Mouse (Mus musculus) retina, postnatal 7 days (tissue): ENCODE results near the gene Bcl11b.

Experiments
- DNase-seq: peaks from one replicate; pipeline ENCODE4 v3.0.0-alpha.2; 2012; ENCODE audit warnings: low read depth, low spot score

The Bcl11b gene

DNA sequence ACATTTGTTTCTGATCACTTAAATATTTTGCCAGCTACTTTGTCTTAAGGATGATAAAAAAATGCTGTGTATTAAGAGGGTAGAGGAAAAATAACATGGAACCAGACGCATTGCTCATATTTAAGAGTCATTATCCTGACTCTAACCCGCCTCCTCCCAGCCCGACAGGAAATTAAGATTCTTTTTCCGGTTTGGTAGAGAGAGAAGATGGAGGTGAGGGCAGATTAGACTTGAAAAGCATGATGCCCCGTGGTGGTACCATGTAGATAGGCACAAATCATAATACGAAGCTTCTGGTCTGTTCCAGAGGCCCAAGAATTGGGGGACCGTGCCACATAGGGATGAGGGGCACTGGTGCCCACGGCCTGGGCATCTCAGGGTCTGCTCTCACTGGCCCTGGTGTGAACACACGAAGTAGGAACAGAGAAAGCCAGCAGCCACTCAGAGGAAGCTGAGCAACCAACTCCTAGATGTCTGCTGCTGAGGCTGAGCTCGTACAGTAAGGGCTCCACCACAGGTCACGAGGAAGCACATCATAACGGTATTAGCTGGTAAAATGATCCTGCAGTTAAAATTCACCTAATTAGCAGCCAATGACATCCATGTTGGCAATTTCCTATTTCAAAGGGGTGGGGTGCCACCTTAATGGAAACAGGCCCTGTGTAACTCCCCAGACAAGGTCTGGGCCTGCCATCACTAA is 32.2 kb downstream of the Bcl11b start:
- DNase-seq = no peak

DNA sequence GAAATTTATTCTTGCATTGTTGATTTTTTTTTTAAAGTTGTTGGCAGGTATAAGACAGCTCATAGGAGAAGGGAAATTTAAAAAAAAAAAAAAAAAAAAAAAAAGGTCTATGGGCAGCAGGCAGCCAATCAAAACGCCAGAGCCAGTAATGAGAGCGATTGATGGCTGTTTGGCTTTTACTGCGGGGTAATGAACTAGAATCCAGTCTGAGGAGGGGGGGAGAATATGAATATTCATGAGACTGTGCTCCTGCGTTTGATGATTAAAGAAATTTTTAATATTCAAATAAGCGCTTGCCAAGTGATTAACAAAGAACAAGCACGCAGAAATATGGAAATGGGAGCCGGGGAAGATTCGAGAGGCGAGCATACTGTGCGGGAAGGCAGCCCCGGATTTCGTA is 32.8 kb downstream of the Bcl11b start:
- DNase-seq = no peak

DNA sequence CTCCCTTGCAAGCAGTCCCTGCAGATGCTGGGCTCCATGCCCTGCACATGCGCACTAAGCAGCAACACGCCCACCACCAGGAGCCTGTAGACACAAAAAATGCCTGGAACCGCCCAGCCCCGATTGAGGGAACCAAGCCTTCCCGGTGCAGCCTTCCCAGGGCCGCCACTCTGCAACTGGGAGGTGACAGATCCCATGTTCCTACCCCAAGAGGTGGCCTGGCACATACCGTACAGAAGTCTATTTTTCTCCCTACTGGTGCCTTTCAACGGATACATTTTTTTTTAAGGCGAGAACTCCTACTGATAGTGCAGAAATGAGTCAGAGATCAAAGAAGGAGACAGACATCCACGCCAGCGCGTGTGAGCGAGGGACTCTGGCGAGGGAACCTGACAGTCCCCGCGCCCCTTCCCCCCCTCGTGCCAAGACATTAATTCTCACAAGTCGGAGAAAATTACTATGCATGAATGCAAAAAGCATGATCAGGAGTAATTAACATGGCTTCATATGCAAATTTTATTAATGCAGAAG is 33.5 kb downstream of the Bcl11b start:
- no peak for DNase-seq

DNA sequence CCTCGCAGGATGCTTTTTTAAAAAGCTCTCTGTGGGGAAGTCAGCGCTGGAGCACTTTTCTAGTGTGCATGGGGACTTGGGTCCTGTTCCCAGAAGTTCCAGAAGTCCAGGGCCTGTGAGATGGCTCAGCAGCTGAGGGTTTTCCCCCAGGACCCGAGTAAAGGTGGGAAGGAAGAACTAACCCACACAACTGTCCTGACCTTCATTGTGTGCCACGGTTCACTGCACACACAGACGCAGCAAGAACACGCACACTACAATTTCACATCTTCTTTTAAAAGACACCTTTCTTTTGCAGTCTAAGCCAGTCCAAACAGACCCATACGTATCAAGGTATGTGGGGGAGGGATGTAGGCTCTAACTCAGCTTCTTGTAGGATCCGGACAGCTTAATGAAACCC is 34.3 kb downstream of the Bcl11b start:
- DNase-seq = no peak

GRCm38 (mm10) chr12:107968331-107968730 is 35.1 kb downstream of the Bcl11b start:
- DNase-seq = no peak

GRCm38 (mm10) chr12:107967026-107967425 is 36.4 kb downstream of the Bcl11b start:
- no peak for DNase-seq

DNA sequence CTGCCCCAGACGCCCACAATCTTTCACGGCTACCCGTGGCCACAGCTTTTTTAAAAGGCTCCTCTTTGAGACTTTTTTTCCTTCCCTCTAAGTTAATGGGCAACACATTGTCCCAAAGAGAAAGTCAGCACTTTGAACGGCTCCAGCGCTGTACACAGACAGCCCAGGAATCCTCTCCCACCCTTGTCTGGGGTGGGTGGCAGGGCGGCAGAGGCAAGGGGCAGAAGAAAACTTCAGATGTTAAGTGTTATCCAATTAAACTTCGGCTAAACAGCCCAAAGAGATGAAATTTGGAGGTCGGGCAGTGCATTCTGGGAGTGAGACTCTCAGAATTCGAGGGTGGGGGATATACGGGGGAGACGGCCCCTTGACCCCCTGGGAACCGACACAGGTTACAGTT is 38.3 kb downstream of the Bcl11b start:
- DNase-seq = no peak

DNA sequence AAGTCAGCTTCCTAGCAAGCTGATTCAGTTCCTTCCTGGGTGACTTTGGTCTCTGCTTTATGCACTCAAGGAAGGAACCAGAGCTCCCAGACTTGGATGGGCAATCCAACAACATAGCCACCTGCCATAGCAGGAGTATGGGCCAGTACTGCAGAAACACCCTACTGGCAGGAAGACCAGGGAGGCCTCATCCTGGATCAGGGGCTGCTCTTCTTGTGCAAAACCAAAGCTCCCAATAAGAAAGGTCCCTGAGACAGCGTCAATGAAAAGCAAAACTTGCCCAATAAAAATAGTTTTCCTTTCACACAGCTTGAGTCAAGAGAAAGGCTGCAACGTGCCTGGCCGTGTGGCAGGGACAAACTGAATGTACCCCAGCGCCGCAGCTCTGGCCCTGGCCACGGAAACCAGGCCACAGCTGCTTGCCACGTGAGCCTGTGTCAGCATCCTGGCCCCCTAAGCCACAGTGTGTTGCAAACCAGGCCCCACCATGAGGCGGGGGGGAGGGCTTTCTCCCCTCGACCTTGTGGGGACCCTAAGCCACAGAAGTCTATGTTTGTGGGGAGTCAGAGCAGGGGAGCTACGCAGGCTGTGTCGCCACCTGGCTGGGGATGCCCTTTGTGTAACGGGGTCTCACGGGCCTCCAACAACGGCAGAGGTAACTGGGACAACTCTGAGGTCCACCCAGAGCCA is 38.9 kb downstream of the Bcl11b start:
- no peak for DNase-seq

DNA sequence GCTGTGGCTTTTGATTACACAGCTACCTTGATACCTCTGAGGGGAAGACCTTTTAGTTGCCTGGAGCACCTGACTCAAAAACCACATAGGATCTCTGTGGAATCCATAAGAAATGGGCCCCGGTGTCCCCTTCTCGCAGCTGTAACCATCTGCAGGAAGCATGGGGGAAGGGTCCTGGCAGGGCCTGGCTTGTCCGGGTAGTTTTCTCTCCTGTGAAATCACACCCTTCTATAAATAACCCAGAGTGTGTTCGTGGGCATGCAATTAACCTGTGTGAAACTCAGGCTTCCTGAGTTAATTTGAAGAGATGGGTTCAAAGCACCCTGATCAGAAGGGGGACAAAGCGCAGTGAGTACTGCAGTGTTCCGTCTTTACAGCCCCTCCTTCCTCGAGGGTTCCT is 40.5 kb downstream of the Bcl11b start:
- no peak for DNase-seq

GRCm38 (mm10) chr12:107961843-107962242 is 41.6 kb downstream of the Bcl11b start:
- no peak for DNase-seq

GRCm38 (mm10) chr12:107960789-107961491 is 42.5 kb downstream of the Bcl11b start:
- DNase-seq = no peak

DNA sequence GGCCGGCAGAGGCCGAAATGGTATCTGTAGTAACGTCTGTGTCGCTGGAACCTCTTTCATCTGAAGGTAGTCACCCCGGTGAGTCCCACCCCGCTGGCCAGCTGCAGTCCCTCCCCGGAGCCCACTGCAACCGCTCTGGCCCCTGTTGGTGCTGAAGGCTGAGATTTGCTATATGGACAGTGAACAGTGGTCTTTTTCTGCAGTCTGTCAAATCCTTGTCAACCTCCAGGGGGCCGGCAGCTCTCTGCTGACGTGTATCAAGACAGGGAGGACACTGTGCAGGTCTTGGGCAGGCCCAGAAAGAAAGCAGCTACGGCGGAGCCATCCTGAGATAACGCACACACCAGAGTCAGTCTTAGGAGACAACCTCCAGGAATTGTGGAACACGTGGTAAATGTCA is 43.0 kb downstream of the Bcl11b start:
- DNase-seq = no peak

GRCm38 (mm10) chr12:107959872-107960271 is 43.5 kb downstream of the Bcl11b start:
- DNase-seq = no peak

DNA sequence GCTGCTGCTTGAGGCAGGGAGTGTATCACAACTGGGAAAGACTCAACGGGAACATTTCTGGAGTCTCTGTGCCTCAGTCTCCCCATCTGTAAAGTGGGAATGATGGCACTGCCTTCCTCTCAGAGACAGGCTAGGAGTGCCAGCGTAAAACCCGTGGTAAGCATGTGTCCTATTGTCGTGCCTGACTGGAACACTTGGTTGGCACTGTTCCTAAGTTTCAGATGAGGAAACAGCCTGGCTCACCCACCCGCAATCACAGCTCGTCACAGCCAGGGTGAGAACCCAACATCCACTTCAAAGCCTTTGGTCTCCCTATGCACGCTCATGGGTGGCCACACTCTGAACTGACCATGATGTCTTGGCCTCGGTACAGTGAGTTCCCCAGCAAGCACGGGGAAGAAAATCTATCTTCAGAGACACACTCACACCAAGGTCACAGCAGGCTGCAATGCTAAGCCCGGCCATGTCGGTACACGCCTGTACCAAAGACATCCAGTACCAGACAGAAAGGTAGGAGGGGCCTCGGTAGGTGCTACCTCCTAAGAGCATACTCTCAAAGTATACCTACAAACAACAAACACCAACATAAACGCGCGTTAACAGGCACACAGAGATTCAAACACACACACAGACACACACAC is 50.2 kb downstream of the Bcl11b start:
- DNase-seq = no peak

DNA sequence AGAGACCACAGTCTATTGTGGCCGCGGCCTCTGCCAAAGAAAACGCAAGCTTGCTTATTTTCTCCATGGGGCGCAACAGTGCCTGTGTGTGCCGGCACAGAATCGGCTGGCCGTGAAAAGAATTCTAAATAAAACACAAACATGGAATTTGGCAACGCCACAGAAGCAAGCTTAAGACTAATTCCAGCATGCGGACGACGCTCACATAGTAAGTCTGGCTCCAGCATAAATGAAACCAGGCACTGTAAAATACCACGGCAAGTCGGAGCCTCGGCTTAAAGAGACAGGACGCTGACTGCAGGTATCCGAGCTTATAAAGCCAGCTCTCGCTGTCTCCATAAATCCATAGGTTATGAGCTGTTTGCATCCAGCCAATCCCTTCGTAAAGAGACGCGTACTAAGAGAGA is 51.1 kb downstream of the Bcl11b start:
- DNase-seq = no peak

DNA sequence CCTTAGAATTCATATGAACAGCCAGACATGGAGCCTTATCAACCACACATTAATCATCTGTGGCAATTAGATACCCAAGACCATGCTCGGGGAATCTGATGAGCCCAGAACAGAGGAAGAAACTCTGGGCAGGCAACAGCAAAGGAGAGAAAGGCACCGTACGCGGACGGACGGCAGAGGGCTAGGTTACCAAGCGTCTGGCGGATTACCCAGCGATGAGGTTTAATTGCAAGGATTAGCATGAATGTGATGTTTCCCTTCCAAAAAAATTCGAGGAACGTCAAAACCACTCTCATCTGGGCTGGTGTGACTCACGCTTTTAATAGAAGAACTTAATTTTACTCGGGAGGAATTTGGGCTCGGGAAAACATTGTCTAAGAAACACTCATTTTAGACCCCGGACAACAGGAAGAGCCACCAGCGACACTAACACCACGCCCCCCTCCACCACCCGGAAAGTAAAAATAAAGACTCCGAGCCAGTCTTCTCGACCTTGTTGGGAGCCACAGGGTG is 52.7 kb downstream of the Bcl11b start:
- DNase-seq = no peak

- no peak for DNase-seq
Observed at GRCm38 (mm10) chr12:107949416-107949815, 54.0 kb downstream of the Bcl11b start.

GRCm38 (mm10) chr12:107942100-107942499 is 61.3 kb downstream of the Bcl11b start:
- DNase-seq = no peak

GRCm38 (mm10) chr12:107940774-107941173 is 62.6 kb downstream of the Bcl11b start:
- no peak for DNase-seq

DNA sequence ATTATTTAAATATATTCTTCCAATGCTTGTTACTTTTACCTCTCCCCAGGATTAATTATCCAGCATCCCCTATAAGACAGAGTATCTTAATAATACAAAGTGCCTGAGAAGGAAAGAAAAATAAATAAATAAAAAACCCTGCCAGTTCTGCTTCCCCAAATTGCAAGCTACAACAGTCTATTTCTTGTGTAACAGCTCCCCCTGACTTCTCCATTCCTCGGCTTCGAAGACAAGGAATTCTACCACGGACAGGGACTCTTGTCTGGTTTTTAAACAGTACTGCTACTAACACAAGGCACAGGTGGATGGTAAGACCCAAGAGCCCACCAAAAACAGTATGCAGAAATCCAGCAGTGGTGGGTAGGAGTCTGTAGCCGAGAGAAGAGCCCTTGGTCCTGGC is 64.2 kb downstream of the Bcl11b start:
- no peak for DNase-seq

DNA sequence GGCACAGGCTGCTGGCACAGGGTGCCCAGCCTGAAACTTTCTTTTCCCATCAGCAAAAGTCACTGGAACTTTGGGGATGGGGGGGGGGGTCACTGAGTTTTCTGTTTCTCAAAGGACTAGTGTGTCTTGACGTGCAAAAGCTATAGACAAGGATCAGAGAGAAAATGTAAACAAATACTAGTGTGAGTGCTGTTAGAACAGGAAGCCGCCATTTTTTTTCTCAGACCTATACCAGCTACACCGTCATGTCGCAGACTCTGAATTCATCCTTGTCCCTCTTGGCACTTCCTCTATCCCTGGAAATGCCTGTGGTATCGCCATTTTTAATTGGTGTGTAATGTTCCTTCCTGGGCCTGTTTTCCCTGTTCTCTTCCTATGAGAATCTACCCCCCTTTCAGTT is 66.4 kb downstream of the Bcl11b start:
- DNase-seq = no peak

DNA sequence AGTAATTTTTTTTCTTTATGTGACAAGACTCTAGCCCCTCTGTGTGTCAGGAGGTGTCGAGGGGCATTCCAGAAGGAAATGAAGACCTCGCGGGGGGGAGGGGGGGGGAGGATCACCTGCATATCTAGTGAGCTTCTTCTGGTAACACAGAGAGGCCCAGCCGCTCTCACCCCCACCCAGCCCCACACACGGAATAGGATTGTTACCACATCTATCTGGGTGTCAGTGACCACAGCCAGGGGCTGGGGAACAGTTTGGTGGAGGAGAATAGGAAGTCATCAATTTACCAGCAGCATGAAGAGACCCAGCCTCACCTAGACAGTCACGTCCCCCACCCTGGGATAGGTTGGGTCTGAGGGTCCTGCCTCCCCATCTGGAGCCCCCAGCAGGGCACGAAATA is 67.0 kb downstream of the Bcl11b start:
- no peak for DNase-seq
